Mouse (Mus musculus): ENCODE measurements around the gene Dynlt1f. TPM values are rescaled to one million over a fixed set of nuclear protein-coding genes. Genes with fewer than 3 reads are reported as not detected.
"Not testable (repeated sequence)": the region's sequence is repeated elsewhere in the genome, so short reads cannot be mapped to it uniquely, and the experiment has no call there.

Dynlt1f gene
- 1.8 and 3.6 TPM in 2 replicates for polyA plus RNA-seq (2012)

DNA sequence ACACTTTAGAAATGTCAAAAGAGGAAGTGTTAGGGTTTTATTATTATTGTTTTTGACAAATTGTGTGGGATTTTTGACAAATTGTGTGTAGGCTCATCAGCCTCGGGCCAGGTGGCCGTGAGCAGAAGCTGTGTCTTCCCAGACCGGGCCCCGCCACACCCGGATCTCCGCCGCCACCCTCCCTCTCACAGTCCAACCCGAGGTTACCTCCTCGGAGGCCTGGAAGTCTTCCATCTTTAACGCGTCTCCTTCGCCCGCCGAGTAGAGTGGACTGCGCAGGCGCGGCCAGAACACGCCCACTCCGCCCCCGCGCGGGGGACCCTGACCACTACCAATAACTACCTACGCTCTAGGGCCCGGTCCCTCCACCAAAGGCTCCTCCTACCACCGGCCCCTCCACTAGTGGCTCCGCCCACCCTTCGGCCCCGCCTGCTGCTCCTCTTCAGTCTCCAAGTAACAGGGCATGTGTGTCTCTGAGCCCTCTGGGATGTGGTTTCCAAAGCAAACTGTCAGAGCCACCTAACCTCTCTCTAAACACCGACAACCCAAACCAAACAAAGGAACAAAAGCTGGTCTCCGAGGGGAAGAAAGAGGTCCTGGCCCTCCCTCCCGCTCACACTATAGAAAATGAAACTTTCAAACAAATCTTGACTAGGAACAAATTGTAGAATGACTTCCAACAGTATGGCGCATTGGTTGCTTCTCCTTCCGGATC is at the start of gene Dynlt1f:
TSS of gene Dynlt1f (minus strand) at position 334 of the 715 bp plus-strand sequence.
- not testable (repeated sequence) for TF ChIP-seq GATA1 (IDR thresholded peaks at IDR 0.05; ENCODE audit: low read length)

DNA sequence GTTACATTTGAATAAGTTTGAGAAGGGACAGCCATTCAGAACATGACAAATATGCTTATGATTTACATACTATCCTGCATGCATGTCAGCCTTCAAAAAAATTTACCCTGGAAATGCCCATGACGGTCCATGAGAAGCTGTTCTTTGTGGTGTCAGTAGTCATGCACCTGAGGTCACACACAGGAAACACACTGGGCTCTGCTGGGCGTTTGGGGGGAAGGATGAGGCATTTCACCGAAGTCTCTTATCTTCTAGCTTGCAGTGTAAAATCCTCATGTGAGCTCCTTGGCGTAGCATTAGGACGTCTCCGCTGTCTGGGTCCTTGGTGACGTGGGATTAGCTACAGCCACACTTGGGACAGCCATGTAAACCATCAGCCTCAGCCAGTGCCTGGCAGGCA is 3.1 kb upstream of the Dynlt1f start, which contains the start of gene Sytl3:
TSS of gene Sytl3 (plus strand) at position 293 of the 400 bp plus-strand sequence.
- TF ChIP-seq GATA1 (IDR thresholded peaks at IDR 0.05; ENCODE audit: low read length) = not testable (repeated sequence)

DNA sequence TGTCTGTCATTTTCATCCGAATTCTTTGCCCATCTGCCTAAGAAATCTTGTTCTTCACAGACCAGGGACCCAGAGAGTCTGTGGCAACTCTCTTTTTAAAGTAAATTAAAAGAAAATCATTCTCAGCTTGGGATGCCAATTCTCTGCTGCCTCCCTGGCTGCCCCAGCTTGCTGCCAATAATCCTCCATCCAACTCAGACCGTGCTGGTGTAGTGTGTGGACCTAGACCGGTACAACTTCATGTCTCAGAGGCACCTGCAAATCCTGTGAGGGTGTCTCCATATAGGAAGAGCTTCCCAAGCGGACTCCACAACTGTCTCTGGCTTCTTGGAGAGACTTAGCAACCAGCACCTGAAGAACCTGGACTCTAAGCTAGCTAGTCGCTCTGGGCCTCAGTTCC is 18.8 kb downstream of the Dynlt1f start:
- TF ChIP-seq GATA1 (IDR thresholded peaks at IDR 0.05; ENCODE audit: low read length) = no peak

DNA sequence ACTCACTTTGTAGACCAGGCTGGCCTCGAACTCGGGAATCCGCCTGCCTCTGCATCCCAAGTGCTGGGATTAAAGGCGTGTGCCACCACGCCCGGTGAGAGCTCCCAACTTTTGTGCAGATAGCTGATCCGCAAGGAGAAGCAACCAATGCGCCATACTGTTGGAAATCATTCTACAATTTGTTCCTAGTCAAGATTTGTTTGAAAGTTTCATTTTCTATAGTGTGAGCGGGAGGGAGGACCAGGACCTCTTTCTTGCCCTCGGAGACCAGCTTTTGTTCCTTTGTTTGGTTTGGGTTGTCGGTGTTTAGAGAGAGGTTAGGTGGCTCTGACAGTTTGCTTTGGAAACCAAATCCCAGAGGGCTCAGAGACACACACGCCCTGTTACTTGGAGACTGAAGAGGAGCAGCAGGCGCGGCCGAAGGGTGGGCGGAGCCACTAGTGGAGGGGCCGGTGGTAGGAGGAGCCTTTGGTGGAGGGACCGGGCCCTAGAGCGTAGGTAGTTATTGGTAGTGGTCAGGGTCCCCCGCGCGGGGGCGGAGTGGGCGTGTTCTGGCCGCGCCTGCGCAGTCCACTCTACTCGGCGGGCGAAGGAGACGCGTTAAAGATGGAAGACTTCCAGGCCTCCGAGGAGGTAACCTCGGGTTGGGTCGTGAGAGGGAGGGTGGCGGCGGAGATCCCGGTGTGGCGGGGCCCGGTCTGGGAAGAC is 54.3 kb downstream of the Dynlt1f start, which contains the start of gene Dynlt1c:
TSS of gene Dynlt1c (plus strand) at position 468 of the 708 bp plus-strand sequence.
- TF ChIP-seq GATA1 (IDR thresholded peaks at IDR 0.05; ENCODE audit: low read length) = not testable (repeated sequence)

Other genes starting within 250 kb of the Dynlt1f start
- 11.8 and 15.0 TPM in 2 replicates for gene Dynlt1b, start 225.8 kb downstream of the Dynlt1f start, polyA plus RNA-seq (2012)
- 0.78 and 0.92 TPM in 2 replicates for gene Dynlt1c, start 54.2 kb downstream of the Dynlt1f start, polyA plus RNA-seq (2012)
- gene Sytl3, start 3.2 kb upstream of the Dynlt1f start, polyA plus RNA-seq (2012) = not detected in 2 replicates
- 304 and 336 TPM in 2 replicates for gene Ezr, start 126.9 kb upstream of the Dynlt1f start, polyA plus RNA-seq (2012)

Measured in G1E-ER4 (cell line).